Mouse (Mus musculus) embryonic facial prominence, embryonic 14.5 days (tissue): Measurements from ENCODE around the gene Cenpu. TPM values are rescaled to one million over a fixed set of nuclear protein-coding genes. Genes with fewer than 3 reads are reported as not detected.
A peak's percentile ranks its signal among the peaks of the same experiment; 100 is the strongest.

ENCODE experiments used
- ATAC-seq: fragments of 200-750 bp; cut with Nextera tagmentation; 2 replicates; pipeline ENCODE4 v1.8.0; 2017; ENCODE audit warnings: low read depth, moderate number of reproducible peaks, moderate TSS enrichment
- DNase-seq: peaks from one replicate; pipeline ENCODE4 v3.0.0-alpha.2; 2015; ENCODE audit warnings: low spot score
- H3K27ac ChIP-seq: fragments of 300-500 bp; sonication (generic); replicated peaks from 2 replicates; pipeline ENCODE4 v1.5.1; 2014; ENCODE audit warnings: low read depth, mild to moderate bottlenecking, low read length, moderate library complexity
- H3K27me3 ChIP-seq: fragments of 300-500 bp; sonication (generic); replicated peaks from 2 replicates; pipeline ENCODE4 v1.6.1; 2014; ENCODE audit warnings: low read length; ENCODE audit not compliant: control insufficient read depth, insufficient read depth
- H3K36me3 ChIP-seq: fragments of 300-500 bp; sonication (generic); 2 replicates; pipeline ENCODE4 v1.6.1; 2014; ENCODE audit warnings: low read length, mixed read lengths; ENCODE audit not compliant: control insufficient read depth, insufficient read depth
- H3K4me1 ChIP-seq: fragments of 300-500 bp; sonication (generic); 2 replicates; pipeline ENCODE4 v1.6.1; 2014; ENCODE audit warnings: antibody characterized with exemption, low read length; ENCODE audit not compliant: control insufficient read depth, insufficient read depth
- H3K4me2 ChIP-seq: fragments of 300-500 bp; sonication (generic); 2 replicates; pipeline ENCODE4 v1.6.1; 2014; ENCODE audit warnings: low read depth, mild to moderate bottlenecking, low read length, moderate library complexity, mixed read lengths
- H3K4me3 ChIP-seq: fragments of 300-500 bp; sonication (generic); 2 replicates; pipeline ENCODE4 v1.5.1; 2014; ENCODE audit warnings: low read depth, mild to moderate bottlenecking, low read length
- H3K9ac ChIP-seq: fragments of 300-500 bp; sonication (generic); 2 replicates; pipeline ENCODE4 v1.6.1; 2014; ENCODE audit warnings: low read depth, mild to moderate bottlenecking, low read length, moderate library complexity, mixed read lengths
- H3K9me3 ChIP-seq: fragments of 300-500 bp; sonication (generic); 2 replicates; pipeline ENCODE4 v1.6.1; 2016; ENCODE audit warnings: low read length; ENCODE audit not compliant: control insufficient read depth
- WGBS: fragments of 180-500 bp; shearing (Covaris S2); extraction: QIAGEN DNeasy Blood & Tissue Kit; methylation state at CpG from one replicate; pipeline ENCODE4 v1.1.7; 2014; 5-methylcytosine and 5-hydroxymethylcytosine counted together
- polyA plus RNA-seq: library from polyadenylated mRNA; unstranded; fragments of >200 nt; fragmentation: Nextera tagmentation; extraction: Ambion mirVana; gene quantifications from 2 replicates; pipeline ENCODE4 v1.2.1, GENCODE M21; 2014

Cenpu gene
- polyA plus RNA-seq, 1 experiment from 2014 or later = 12.4 TPM

GRCm38 (mm10) chr8:46543191-46543590 lies 8.6 kb upstream of the Cenpu start:
- ATAC-seq = no peak
- no peak overlapping the region for H3K9ac ChIP-seq
- no peaks in the 10 kb centered on the region for H3K27me3 ChIP-seq
- H3K9me3 ChIP-seq = no peaks in the 10 kb centered on the region
- peaks cover 17% of the 10 kb centered on the region for H3K4me1 ChIP-seq
- WGBS = 54% methylated on average over 7 of the region's 7 CpGs
- H3K4me2 ChIP-seq = no peak overlapping the region
- no peak overlapping the region for H3K4me3 ChIP-seq
- no peaks in the 10 kb centered on the region for H3K36me3 ChIP-seq
- peak; percentile 43 for DNase-seq
- H3K27ac ChIP-seq = no peak overlapping the region

DNA sequence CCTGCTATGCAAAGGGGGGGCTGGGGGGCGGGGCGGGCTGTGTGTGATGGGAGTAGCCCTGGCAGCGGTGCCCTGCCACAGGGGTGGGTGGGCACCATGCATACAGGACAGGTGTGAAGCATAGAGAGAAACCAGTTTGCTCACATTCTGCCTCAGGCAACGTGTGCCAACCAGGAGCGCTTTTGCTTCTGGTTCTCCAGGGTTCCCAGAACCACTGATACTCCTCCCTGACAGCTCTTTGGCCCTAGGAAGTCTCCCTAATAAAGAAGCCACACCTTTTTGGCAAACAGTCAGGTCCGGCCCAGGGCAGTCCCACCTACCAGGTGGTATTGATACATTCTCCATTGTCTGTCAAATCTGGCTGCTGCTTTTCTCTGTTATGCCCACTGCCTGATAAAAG lies 8.2 kb upstream of the Cenpu start:
- Histone ChIP-seq H3K9ac (no peak overlapping the region), H3K9me3 (no peaks in the 10 kb centered on the region), H3K4me1 (peaks cover 17% of the 10 kb centered on the region), H3K4me2 (no peak overlapping the region), H3K4me3 (no peak overlapping the region), H3K36me3 (no peaks in the 10 kb centered on the region), H3K27me3 (no peaks in the 10 kb centered on the region), H3K27ac (no peak overlapping the region)
- 44% methylated on average over 6 of the region's 6 CpGs for WGBS
- peak; percentile 73 for DNase-seq
- ATAC-seq = peak; percentile 73

DNA sequence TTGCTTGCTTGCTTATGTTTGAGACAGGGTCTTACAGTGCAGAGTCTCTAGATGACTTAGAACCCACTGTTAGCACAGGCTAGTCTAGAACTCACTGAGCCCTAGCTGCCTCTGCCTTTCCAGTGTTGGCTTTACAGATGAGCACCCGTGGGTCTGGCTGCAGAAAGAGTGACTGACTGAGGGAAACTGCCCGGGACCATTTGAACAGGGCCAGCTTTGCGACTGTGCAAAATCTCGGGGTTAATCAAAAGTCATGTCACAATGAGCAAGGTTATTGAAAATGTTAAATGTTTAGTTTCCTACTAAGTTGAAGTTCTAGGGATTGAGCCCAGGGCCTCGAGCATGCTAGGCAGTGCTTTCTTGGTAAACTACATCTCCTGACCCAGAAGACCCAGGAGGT lies 6.0 kb upstream of the Cenpu start:
- DNase-seq (no peak), ATAC-seq (no peak)
- Histone ChIP-seq H3K4me2 (no peak overlapping the region), H3K27me3 (no peaks in the 10 kb centered on the region), H3K36me3 (no peaks in the 10 kb centered on the region), H3K9ac (no peak overlapping the region), H3K9me3 (no peaks in the 10 kb centered on the region), H3K4me1 (peaks cover 7% of the 10 kb centered on the region; the same call in 1 of the 2 replicates), H3K27ac (no peak overlapping the region), H3K4me3 (no peak overlapping the region)
- WGBS = 80% methylated on average over 5 of the region's 5 CpGs

DNA sequence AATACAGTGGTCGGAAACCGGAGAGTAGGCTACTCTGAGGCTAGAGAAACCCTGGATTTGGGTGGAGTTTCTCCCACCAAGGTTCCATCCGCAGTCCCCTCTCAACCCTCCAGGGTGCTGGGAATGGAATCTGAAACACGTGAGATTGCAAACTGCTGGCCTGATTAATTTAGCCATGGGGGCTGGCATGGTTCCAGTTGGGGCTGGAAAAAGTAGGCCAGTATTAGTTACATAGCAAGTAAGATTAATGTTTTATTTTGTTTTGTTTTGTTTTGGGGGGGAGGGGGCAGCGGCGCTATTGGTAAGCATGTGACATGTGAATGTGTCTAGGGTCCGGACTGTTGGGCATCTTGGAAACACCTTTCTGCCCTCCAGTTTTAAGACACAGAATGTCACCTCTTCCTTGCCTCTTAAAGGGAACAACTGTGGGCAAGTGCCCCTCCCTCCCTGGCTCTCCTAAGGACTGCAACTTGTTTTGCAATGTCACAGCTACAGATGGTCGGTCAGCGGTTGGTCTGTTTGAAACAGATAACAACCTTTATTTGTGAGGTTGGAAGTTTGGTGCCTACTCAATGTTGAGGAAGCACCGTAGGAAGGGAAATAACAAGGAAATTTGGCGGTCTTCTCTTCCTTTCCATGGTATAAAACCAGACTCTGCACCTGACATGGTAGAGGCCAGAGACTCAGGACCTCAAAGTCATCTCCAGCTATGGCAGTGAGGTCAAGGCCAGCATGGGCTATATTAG lies 5.2 kb upstream of the Cenpu start:
- ATAC-seq = no peak; the same call in 1 of the 2 replicates
- WGBS = 72% methylated on average over 11 of the region's 11 CpGs
- Histone ChIP-seq H3K4me2 (no peak overlapping the region), H3K9me3 (no peaks in the 10 kb centered on the region), H3K27ac (no peak overlapping the region), H3K36me3 (no peaks in the 10 kb centered on the region), H3K4me3 (no peak overlapping the region), H3K27me3 (no peaks in the 10 kb centered on the region), H3K9ac (no peak overlapping the region), H3K4me1 (peaks cover 10% of the 10 kb centered on the region; the same call in 1 of the 2 replicates)
- peak; percentile 32 for DNase-seq

DNA sequence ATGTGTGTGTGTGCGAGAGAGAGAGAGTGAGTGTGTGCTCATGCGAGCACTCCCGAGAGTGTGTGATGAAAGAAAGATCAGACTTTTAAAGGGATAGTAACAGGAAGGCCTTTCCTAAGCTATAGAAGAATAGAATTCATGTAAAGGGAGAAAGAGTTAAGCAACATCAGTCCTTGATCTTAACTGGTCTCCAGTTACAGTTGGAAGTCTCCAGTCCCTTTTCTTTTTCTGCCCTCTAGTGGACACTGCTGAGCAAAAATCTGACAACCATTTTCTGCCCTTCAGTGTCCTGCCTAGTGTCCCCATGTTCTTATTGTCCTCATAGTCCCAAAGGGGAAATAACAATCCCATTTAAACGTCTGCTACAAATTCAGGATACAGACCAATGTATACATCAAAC lies 4.6 kb upstream of the Cenpu start:
- no peak overlapping the region for H3K27ac ChIP-seq
- H3K4me2 ChIP-seq = no peak overlapping the region
- no peak overlapping the region for H3K4me3 ChIP-seq
- peaks cover 10% of the 10 kb centered on the region; the same call in 1 of the 2 replicates for H3K4me1 ChIP-seq
- DNase-seq = peak; percentile 82
- no peak for ATAC-seq
- 32% methylated on average over 4 of the region's 4 CpGs for WGBS
- no peak overlapping the region for H3K9ac ChIP-seq
- no peaks in the 10 kb centered on the region for H3K27me3 ChIP-seq
- no peaks in the 10 kb centered on the region for H3K36me3 ChIP-seq
- no peaks in the 10 kb centered on the region for H3K9me3 ChIP-seq

DNA sequence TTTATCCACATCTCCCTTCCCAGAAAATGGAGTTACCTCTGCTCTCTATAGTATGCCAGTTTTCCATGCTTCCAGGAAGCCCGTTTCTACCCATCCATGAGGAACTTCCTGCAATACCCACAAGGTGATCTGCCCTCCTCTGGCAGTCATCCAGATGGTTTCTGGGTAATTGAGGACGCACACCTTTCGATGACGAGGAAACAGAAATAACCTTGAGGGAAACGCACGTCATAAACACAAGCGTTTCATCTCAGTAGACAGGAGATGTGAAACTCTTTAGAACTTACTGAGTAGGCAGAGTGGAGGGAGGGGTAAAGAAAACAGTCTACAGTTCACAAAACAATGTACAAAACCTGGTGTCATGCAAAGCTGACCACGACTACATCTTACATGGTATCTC lies 1.8 kb upstream of the Cenpu start:
- no peak overlapping the region for H3K9ac ChIP-seq
- no peak for DNase-seq
- WGBS = 85% methylated on average over 8 of the region's 8 CpGs
- H3K4me1 ChIP-seq = peaks cover 8% of the 10 kb centered on the region
- H3K4me3 ChIP-seq = no peak overlapping the region
- no peak overlapping the region for H3K27ac ChIP-seq
- no peak overlapping the region for H3K4me2 ChIP-seq
- no peaks in the 10 kb centered on the region for H3K36me3 ChIP-seq
- H3K27me3 ChIP-seq = no peaks in the 10 kb centered on the region
- no peaks in the 10 kb centered on the region for H3K9me3 ChIP-seq
- ATAC-seq = no peak

DNA sequence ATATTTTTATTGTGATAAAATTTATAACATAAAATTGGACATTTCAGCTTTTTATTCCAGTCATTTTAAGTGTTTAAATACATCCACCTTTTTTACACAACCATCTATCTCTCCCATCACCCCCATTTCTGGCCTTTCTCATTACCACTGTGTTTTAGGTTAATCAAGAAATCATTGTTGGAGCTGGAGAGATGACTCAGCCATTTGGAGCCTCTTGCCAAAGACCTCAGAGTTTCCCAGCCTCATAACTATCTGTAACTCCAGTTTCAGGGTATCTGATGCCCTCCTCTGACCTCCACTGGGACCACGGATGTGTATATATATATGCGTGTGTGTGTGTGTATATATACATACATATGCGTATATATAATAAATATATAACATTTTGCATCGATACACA lies 799 bp upstream of the Cenpu start:
- H3K4me1 ChIP-seq = peaks cover 8% of the 10 kb centered on the region
- no peak for ATAC-seq
- no peak for DNase-seq
- H3K4me2 ChIP-seq = peak overlapping the region; percentile 62
- H3K4me3 ChIP-seq = peak overlapping the region; percentile 66
- H3K9ac ChIP-seq = no peak overlapping the region
- H3K36me3 ChIP-seq = peaks cover 3% of the 10 kb centered on the region; the same call in 1 of the 2 replicates
- 37% methylated on average over 4 of the region's 4 CpGs for WGBS
- H3K27ac ChIP-seq = 0 out of 2 replicates have a peak overlapping the region, but pooled peaks have one; percentile 76
- no peaks in the 10 kb centered on the region for H3K9me3 ChIP-seq
- H3K27me3 ChIP-seq = no peaks in the 10 kb centered on the region

DNA sequence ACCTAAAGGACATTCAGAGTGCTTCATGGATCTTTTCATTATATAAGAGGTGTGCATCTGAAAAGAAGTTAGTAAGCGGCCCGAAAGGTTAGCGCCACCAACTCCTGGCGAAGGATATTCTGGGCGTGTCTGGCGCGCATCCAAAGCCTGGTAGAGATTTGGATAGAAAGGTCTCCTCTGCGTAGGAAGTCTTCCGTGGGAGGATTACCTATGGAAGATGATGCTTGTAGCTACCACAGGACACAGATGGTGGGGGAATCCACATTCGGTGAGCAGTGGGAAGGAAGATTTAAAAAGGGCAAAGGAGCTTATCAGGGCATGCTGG lies 575 bp downstream of the Cenpu start:
- H3K4me1 ChIP-seq = peaks cover 8% of the 10 kb centered on the region
- H3K4me3 ChIP-seq = peak overlapping the region; percentile 66
- peak overlapping the region; percentile 62 for H3K4me2 ChIP-seq
- peaks cover 7% of the 10 kb centered on the region; the same call in 1 of the 2 replicates for H3K36me3 ChIP-seq
- H3K9me3 ChIP-seq = no peaks in the 10 kb centered on the region
- no peak for ATAC-seq
- H3K9ac ChIP-seq = peak overlapping the region; percentile 69
- no peaks in the 10 kb centered on the region for H3K27me3 ChIP-seq
- H3K27ac ChIP-seq = no peak overlapping the region; the same call in 1 of the 2 replicates
- WGBS = 3% methylated on average over 10 of the region's 10 CpGs
- no peak for DNase-seq

DNA sequence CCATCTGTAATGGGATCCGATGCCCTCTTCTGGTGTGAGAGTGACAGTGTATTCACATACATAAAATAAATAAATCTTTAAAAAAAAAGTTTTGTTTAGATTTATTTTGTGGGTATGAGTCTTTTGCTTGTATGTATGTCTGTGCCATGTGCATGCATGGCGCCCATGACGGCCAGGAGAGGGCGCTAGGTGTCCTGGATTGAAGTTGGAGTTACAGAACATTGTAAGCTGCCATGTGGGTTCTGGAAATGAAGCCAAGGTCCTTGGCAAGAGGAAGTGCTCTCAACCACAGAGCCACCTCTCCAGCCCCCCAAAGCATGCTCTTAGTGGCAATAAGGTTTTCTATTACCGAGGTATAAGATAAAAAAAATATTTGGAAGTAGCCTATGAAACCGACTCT lies 7.6 kb downstream of the Cenpu start:
- no peak overlapping the region for H3K9ac ChIP-seq
- DNase-seq (peak; percentile 41), ATAC-seq (no peak)
- no peak overlapping the region for H3K4me2 ChIP-seq
- no peaks in the 10 kb centered on the region for H3K27me3 ChIP-seq
- WGBS = 78% methylated on average over 6 of the region's 6 CpGs
- H3K4me1 ChIP-seq = no peaks in the 10 kb centered on the region
- H3K9me3 ChIP-seq = no peaks in the 10 kb centered on the region
- peaks cover 37% of the 10 kb centered on the region; the same call in 1 of the 2 replicates for H3K36me3 ChIP-seq
- H3K4me3 ChIP-seq = no peak overlapping the region
- H3K27ac ChIP-seq = no peak overlapping the region
